Comparison of ENCODE assay signal across 16 mouse cellular contexts in the genomic region with DNA sequence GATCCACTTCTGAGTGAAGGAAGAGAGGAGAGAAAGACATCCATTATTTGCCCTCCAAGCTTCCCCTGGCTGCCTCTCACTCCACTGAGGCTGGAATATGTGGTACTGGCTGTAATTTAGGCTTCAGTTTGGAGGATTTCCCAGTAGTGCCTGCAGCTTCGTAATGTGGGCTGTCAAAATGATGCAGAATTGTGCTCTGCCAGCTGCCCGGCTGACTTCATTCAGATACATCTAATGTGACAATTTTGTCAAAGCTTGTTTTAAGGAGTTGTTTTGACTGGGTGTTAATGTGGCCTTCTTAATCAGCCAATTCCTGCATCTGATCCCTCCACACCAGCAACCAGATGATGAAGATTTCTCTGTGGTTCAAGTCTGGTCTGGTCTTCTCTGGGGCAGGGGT. TPM values are rescaled to one million over a fixed set of nuclear protein-coding genes. Genes with fewer than 3 reads are reported as not detected.
DNase-seq lines count a peak whose midpoint lies in the region; ATAC-seq and TF ChIP-seq lines count a peak whose summit lies in the region.
"Had no signal": no experiment of that assay in that cellular context is flagged by ENCODE, and none has a peak within 500 bp of the region (broad histone marks: within the 10 kb centered on the region; RNA-seq: fewer than 3 reads in every experiment).

No protein-coding gene starts in this region.

- H3K9ac ChIP-seq in hindbrain, embryonic 16.5 days (ENCODE audit: low read depth, low read length) = no peak overlapping the region
- H3K9ac ChIP-seq: heart, embryonic 15.5 days; hindbrain, embryonic 14.5 days; lung, embryonic 15.5 days had no signal

- no peaks in the 10 kb centered on the region for H3K36me3 ChIP-seq in hindbrain, embryonic 16.5 days (ENCODE audit: control insufficient read depth, insufficient read depth, low read length)
- no peaks in the 10 kb centered on the region for H3K36me3 ChIP-seq in hindbrain, embryonic 10.5 days
- H3K36me3 ChIP-seq: embryonic facial prominence, embryonic 10.5 days; heart, embryonic 15.5 days; lung, embryonic 15.5 days had no signal

- no peak for DNase-seq in hindbrain, embryonic 10.5 days (ENCODE audit: low spot score)
- peak; percentile 92 for DNase-seq in brain, embryonic 14.5 days (ENCODE audit: low read depth)
- DNase-seq in layer of hippocampus, adult 8-10 months (ENCODE audit: low spot score in 2 of 2) = peak; percentile 47 to 59
- peak; percentile 24 for DNase-seq in retina, postnatal 1 day
- no peak for DNase-seq in gastrocnemius, adult 18-20 months (ENCODE audit: low spot score)
- no peak for DNase-seq in cerebellum, adult 9-11 months
- DNase-seq: gastrocnemius, postnatal 25 days; kidney, adult 9 months; thymus, postnatal 36 days had no signal

- H3K4me1 ChIP-seq in hindbrain, embryonic 16.5 days (ENCODE audit: control insufficient read depth, insufficient read depth, low read depth, low read length) = no peaks in the 10 kb centered on the region; the same call in 1 of the 2 replicates
- H3K4me1 ChIP-seq in hindbrain, embryonic 10.5 days (replicated peaks) = peaks cover 4% of the 10 kb centered on the region; the same call in 1 of the 2 replicates
- H3K4me1 ChIP-seq: embryonic facial prominence, embryonic 10.5 days; heart, embryonic 15.5 days; lung, embryonic 15.5 days had no signal

- no peak overlapping the region for H3K4me2 ChIP-seq in hindbrain, embryonic 16.5 days (ENCODE audit: low read length)
- H3K4me2 ChIP-seq: heart, embryonic 15.5 days; hindbrain, embryonic 14.5 days; lung, embryonic 15.5 days had no signal

- H3K9me3 ChIP-seq in hindbrain, embryonic 16.5 days (ENCODE audit: control insufficient read depth, low read length) = no peaks in the 10 kb centered on the region
- no peaks in the 10 kb centered on the region for H3K9me3 ChIP-seq in hindbrain, embryonic 10.5 days
- H3K9me3 ChIP-seq: embryonic facial prominence, embryonic 10.5 days; heart, embryonic 15.5 days; lung, embryonic 15.5 days had no signal

- no peaks in the 10 kb centered on the region for H3K27me3 ChIP-seq in hindbrain, embryonic 16.5 days (replicated peaks; ENCODE audit: control insufficient read depth, insufficient read depth, low read length)
- no peaks in the 10 kb centered on the region for H3K27me3 ChIP-seq in hindbrain, embryonic 10.5 days (ENCODE audit: insufficient read depth, poor library complexity, severe bottlenecking)
- H3K27me3 ChIP-seq: heart, embryonic 15.5 days; lung, embryonic 15.5 days had no signal

- no peak for TF ChIP-seq POLR2A in brain, embryonic 14.5 days (IDR thresholded peaks at IDR 0.05; ENCODE audit: borderline replicate concordance, extremely low read depth, insufficient read depth, insufficient read length, poor library complexity, severe bottlenecking)

- H3K4me3 ChIP-seq in hindbrain, embryonic 16.5 days (ENCODE audit: low read length) = no peak overlapping the region
- no peak overlapping the region for H3K4me3 ChIP-seq in hindbrain, embryonic 10.5 days
- H3K4me3 ChIP-seq: embryonic facial prominence, embryonic 10.5 days; heart, embryonic 15.5 days; lung, embryonic 15.5 days had no signal

- WGBS in hindbrain, embryonic 16.5 days = 29% methylated on average over 2 of the region's 2 CpGs
- 82% methylated on average over 2 of the region's 2 CpGs for WGBS in hindbrain, embryonic 10.5 days

- no peak overlapping the region for H3K27ac ChIP-seq in hindbrain, embryonic 16.5 days (ENCODE audit: low read depth, low read length)
- H3K27ac ChIP-seq in hindbrain, embryonic 10.5 days = no peak overlapping the region
- H3K27ac ChIP-seq: embryonic facial prominence, embryonic 10.5 days; heart, embryonic 15.5 days; hindbrain, embryonic 14.5 days; lung, embryonic 15.5 days had no signal

- ATAC-seq in hindbrain, embryonic 16.5 days = 0 out of 2 replicates have a peak, but pooled peaks have one; percentile 48
- ATAC-seq in erythroid progenitor cell, adult 5-6 weeks (replicated peaks; ENCODE audit: low FRiP score, poor library complexity, severe bottlenecking) = no peak

- no peak for TF ChIP-seq CTCF in brain, embryonic 14.5 days (IDR thresholded peaks at IDR 0.05; ENCODE audit: borderline replicate concordance, extremely low read depth, insufficient read depth, insufficient read length)

RNA-seq across cellular contexts. Expression of a gene that starts 37.1 kb away (rescaled TPM):
- polyA plus RNA-seq in hindbrain, embryonic 16.5 days (2015; fragmentation: Nextera tagmentation; extraction: Ambion mirVana) = 25.6 and 26.8 TPM in 2 replicates
- polyA plus RNA-seq in hindbrain, embryonic 10.5 days (2016; fragmentation: Nextera tagmentation; extraction: Ambion mirVana) = 6.8 and 6.9 TPM in 2 replicates
- polyA plus RNA-seq in brain, embryonic 14.5 days (2012; rRNA removed) = 5.9 and 11.6 TPM in 2 replicates
- 10 to 100 TPM; 23.7 to 33.5 (median 27.2) TPM for total RNA-seq in layer of hippocampus, adult 8-10 months (2022)
- total RNA-seq in gastrocnemius, adult 18-20 months (2021) = 1 to 10 TPM in 1 of 2 experiments, under 1 TPM in 1; 0.78 to 1.4 TPM
- not detected in 2 replicates for total RNA-seq in erythroid progenitor cell, adult 5-6 weeks (2015; ENCODE audit: low replicate concordance)
- total RNA-seq in erythroid progenitor cell, adult 5-6 weeks (2017; ENCODE audit: low replicate concordance) = not detected in 2 replicates
- polyA plus RNA-seq: liver, adult 2 months had no signal

Comparison
In these comparisons a context has a peak if more than half of its experiments do, and no peak if none do; other contexts are left out.
1. DNase-seq: peak in brain, embryonic 14.5 days (single experiment), layer of hippocampus, adult 8-10 months (2 of 2) and retina, postnatal 1 day (single experiment); none in hindbrain, embryonic 10.5 days (single experiment), gastrocnemius, adult 18-20 months (single experiment) and cerebellum, adult 9-11 months (single experiment).
2. RNA of a gene that starts 37.1 kb away (total RNA-seq): 23.7 to 33.5 TPM in layer of hippocampus, adult 8-10 months; 0.78 to 1.4 TPM in gastrocnemius, adult 18-20 months and not detected in erythroid progenitor cell, adult 5-6 weeks; every median in the first group is over 10 times any median in the second.